Mouse (Mus musculus) neutrophil, adult 65 days (primary cell): Measurements from ENCODE around the gene Gp6. TPM values are rescaled to one million over a fixed set of nuclear protein-coding genes. Genes with fewer than 3 reads are reported as not detected.

ENCODE experiments used
- total RNA-seq: library from RNA; stranded (reverse); gene quantifications from 2 replicates; pipeline ENCODE4 v1.2.4, GENCODE M21; 2023

Gene Gp6
- total RNA-seq = 0.19 and 0.43 TPM in 2 replicates

DNA sequence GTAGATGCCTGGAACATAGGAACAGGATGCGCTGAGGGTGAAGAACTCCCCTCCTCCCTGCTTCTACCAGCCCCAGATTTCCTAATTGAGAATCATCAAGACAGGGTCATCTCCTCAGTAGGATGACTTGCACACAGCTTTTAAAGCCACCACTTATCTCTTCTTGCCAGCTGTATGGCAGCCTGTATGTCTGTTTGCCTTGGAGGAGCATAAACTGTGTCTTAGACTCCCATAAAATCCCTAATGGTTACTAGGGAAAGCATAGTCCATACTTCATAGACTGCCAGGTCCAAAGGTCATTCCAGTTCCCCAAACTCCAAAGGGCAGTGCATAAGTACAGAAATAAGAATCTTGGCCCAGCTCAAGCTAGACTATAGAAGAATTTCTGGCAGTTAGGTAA lies at the start of gene Gp6:
Gene Gp6, minus strand, starts transcription at position 15 of the 400 bp plus-strand sequence.

DNA sequence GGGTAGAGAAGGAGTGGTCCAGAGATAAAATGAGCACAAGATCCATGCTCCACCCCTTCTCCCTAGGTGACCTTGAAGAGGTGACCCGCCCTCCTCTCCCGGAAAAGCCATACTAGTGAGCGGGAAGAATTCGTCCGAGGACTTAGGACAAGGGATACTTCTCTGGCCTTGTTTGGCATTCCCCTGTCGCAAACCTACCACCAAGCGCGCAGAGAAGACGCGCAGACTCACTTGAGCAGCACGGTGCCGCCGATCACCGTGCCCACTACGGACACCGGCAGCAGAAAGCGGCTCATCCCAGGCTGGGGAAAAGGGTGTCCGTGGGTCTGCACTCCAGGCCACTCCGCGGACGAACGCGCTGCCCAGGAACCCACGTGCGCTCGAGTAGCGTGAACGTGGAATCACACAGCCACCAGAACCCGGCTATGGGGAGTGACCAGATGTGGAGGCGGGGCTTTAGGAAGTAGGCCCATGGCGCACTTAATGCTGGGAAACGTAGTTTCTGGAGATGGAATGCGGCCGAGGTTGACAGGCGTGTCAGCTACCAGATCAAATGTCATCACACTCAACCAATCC lies 47.8 kb upstream of the Gp6 start, which contains the start of gene Rdh13:
Gene Rdh13, minus strand, starts transcription at position 434 of the 576 bp plus-strand sequence.

DNA sequence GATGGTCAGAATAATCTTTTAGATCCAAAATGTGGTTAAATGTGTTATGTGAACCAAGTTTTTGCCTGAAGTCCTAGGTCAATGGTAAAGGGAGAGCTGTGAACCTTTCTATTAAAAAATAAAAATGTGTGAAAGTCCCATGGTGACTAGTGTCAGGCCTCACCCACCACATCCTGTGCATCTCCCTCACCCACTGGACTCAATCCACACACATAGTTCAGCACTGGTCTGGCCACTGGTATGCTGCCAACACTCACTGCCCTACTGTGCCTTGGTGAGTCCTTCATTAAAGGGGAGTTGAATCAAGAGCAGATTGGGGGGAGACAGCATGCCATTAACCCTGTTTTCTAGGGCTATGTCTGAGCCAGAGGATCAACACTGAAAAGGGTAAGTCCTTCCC lies 60.0 kb downstream of the Gp6 start, which contains the start of gene Ncr1:
Gene Ncr1, plus strand, starts transcription at position 216 of the 400 bp plus-strand sequence.

Other genes starting within 250 kb of the Gp6 start
- 2.8 and 3.7 TPM in 2 replicates for gene Leng9, start 247.4 kb downstream of the Gp6 start, total RNA-seq
- not detected in 2 replicates for gene Cdc42ep5, start 232.9 kb downstream of the Gp6 start, total RNA-seq
- gene Lilra5, start 160.0 kb downstream of the Gp6 start, total RNA-seq = not detected in 2 replicates
- gene Ncr1, start 60.0 kb downstream of the Gp6 start, total RNA-seq = not detected in 2 replicates
- gene Rdh13, start 47.9 kb upstream of the Gp6 start, total RNA-seq = 1.8 and 3.3 TPM in 2 replicates
- 2.8 and 9.7 TPM in 2 replicates for gene Eps8l1, start 62.9 kb upstream of the Gp6 start, total RNA-seq
- gene Ppp1r12c, start 103.9 kb upstream of the Gp6 start, total RNA-seq = 249 and 345 TPM in 2 replicates
- 7.6 and 10.7 TPM in 2 replicates for gene Tnnt1, start 118.6 kb upstream of the Gp6 start, total RNA-seq
- gene Tnni3, start 126.5 kb upstream of the Gp6 start, total RNA-seq = 1.1 TPM in 1 of 2 replicates, not detected in the other
- gene Dnaaf3, start 134.7 kb upstream of the Gp6 start, total RNA-seq = 0.23 and 0.28 TPM in 2 replicates
- gene Syt5, start 149.8 kb upstream of the Gp6 start, total RNA-seq = not detected in 2 replicates
- 0.18 TPM in 1 of 2 replicates, not detected in the other for gene Ptprh, start 206.3 kb upstream of the Gp6 start, total RNA-seq
- 19.8 and 28.6 TPM in 2 replicates for gene Tmem86b, start 233.7 kb upstream of the Gp6 start, total RNA-seq